Mouse (Mus musculus) lung, postnatal 36 days (tissue): Measurements from ENCODE around the gene Igf1.
A peak's percentile ranks its signal among the peaks of the same experiment; 100 is the strongest.

ENCODE experiments used
- DNase-seq: peaks from one replicate; pipeline ENCODE4 v3.0.0; 2022; ENCODE audit warnings: mixed read lengths

Igf1 gene

GRCm38 (mm10) chr10:87861104-87861455 lies 3.0 kb downstream of the Igf1 start:
- no peak for DNase-seq

GRCm38 (mm10) chr10:87862899-87863298 lies 4.8 kb downstream of the Igf1 start:
- peak; percentile 51 for DNase-seq

GRCm38 (mm10) chr10:87863326-87863725 lies 5.3 kb downstream of the Igf1 start:
- no peak for DNase-seq

- no peak for DNase-seq
These were observed 7.6 kb downstream of the Igf1 start for GRCm38 (mm10) chr10:87865712-87866111.

- DNase-seq: no peak
These were observed 8.4 kb downstream of the Igf1 start for GRCm38 (mm10) chr10:87866448-87866847.

GRCm38 (mm10) chr10:87867217-87867616 lies 9.2 kb downstream of the Igf1 start:
- no peak for DNase-seq

- no peak for DNase-seq
These were observed 9.6 kb downstream of the Igf1 start for GRCm38 (mm10) chr10:87867631-87868030.

- no peak for DNase-seq
These were observed 10.4 kb downstream of the Igf1 start for GRCm38 (mm10) chr10:87868349-87869053.

GRCm38 (mm10) chr10:87869151-87869550 lies 11.1 kb downstream of the Igf1 start:
- DNase-seq: no peak

GRCm38 (mm10) chr10:87869691-87870090 lies 11.6 kb downstream of the Igf1 start:
- no peak for DNase-seq

GRCm38 (mm10) chr10:87871863-87872647 lies 14.0 kb downstream of the Igf1 start:
- DNase-seq: no peak

- no peak for DNase-seq
These were observed 14.8 kb downstream of the Igf1 start for GRCm38 (mm10) chr10:87872854-87873253.

- no peak for DNase-seq
These were observed 15.5 kb downstream of the Igf1 start for GRCm38 (mm10) chr10:87873516-87873915.

- DNase-seq: peak; percentile 25
These were observed 22.2 kb downstream of the Igf1 start for GRCm38 (mm10) chr10:87880071-87880785.

GRCm38 (mm10) chr10:87885326-87886040 lies 27.4 kb downstream of the Igf1 start:
- no peak for DNase-seq

- DNase-seq: no peak
These were observed 31.8 kb downstream of the Igf1 start for GRCm38 (mm10) chr10:87889850-87890249.

- DNase-seq: no peak
These were observed 34.2 kb downstream of the Igf1 start for GRCm38 (mm10) chr10:87892256-87892655.

GRCm38 (mm10) chr10:87893272-87893671 lies 35.2 kb downstream of the Igf1 start:
- no peak for DNase-seq

- DNase-seq: no peak
These were observed 36.5 kb downstream of the Igf1 start for GRCm38 (mm10) chr10:87894461-87895120.

- no peak for DNase-seq
These were observed 37.3 kb downstream of the Igf1 start for GRCm38 (mm10) chr10:87895351-87895750.

- DNase-seq: no peak
These were observed 39.3 kb downstream of the Igf1 start for GRCm38 (mm10) chr10:87897331-87897730.

- DNase-seq: no peak
These were observed 40.8 kb downstream of the Igf1 start for GRCm38 (mm10) chr10:87898826-87899225.
